Mouse (Mus musculus) colon, adult 2 months (tissue): ENCODE results near the gene Anks1. TPM values are rescaled to one million over a fixed set of nuclear protein-coding genes. Genes with fewer than 3 reads are reported as not detected.

Experiments
- polyA plus RNA-seq: library from polyadenylated mRNA; depleted of rRNA; stranded (reverse); fragments of >200 nt; gene quantifications from 2 replicates; pipeline ENCODE4 v1.2.3, GENCODE M21; 2012; rRNA removed

Anks1 gene
- 41.9 and 43.2 TPM in 2 replicates for polyA plus RNA-seq

DNA sequence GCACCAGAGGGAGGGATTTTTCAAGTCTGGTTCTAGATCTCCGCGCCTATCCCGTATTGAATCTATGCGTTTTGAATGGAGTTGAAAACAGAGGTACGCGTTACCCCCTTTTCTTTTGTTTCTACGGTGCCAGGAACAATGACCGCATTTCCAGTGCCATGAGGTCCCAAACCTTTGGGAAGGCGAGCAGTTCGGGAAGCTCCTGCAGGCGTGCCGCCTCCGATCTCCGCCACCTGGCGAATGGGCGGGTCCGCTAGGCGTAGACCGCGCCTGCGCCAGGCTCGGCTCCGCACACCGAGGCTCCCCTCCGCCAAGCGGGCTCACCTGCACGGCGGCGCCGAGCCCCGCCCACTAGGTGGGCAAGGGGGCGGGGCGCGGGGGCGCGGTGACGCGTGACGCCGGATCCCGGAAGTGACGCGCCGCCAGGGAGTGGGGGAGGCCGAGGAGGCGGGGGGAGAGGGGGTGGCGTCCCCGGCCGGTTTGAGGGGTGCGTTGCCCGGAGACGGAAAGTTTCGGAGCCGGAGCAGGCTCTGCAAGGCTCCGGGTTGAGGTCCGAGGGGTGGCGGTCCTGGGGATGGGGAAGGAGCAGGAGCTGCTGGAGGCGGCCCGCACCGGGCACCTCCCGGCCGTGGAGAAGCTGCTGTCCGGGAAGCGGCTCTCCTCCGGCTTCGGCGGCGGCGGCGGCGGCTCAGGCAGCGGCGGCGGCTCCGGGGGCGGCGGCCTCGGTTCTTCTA, at the start of gene Anks1:
TSS of gene Anks1 (plus strand) at position 419 of the 734 bp plus-strand sequence.

DNA sequence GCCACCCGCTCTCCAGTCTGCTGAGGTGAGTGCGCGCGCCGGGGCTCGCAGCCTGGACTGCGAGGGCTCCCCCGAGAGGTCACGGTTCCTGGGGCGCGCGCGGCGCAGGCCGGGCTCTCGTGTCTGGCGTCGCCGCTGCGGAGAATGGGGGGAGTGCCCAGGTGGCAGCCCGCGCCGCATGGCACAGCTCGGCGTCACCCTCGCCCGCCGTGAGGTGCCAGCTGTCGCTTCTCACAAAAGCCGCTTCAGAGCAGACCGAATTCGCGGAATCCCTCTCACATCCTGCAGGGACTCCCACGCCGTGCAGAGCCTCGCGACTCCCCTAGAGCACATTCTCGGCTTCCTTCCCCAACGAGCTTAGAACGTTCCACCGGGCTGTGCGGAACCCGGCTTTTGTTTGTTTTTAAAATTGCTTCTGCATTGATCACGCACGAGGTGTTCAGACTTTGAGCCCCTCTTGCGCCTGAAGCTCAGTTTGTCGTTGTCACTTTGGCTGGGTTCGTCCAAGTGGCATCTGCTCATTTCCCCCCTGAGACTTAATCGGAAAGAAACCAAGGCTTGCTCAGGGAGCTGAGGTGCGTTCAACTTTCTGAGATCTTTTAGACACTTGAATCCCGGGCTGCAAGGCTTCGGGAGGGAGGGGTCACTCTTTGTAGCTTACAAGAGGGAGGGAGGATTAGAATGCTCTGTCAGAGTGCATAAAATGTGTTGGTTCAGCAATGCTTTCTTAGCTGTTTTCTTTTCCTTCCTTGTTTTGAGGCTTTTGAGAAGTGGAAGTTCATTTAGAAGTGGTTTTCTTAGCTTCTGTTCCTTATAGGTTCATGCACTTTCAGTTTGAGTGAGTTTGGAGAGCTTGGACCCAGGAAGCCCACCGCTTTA, 755 bp downstream of the Anks1 start, which contains the start of gene Taf11:
TSS of gene Taf11 (minus strand) at position 223 of the 879 bp plus-strand sequence.

GRCm38 (mm10) chr17:28080045-28080816, 171.1 kb downstream of the Anks1 start, which contains the start of gene Tcp11:
Tcp11 (minus strand) TSS chr17:28080639.

Other genes with a start within 250 kb of the Anks1 start
- 330 and 353 TPM in 2 replicates for gene Spdef, start 180.4 kb upstream of the Anks1 start, polyA plus RNA-seq
- gene D17Wsu92e, start 88.7 kb upstream of the Anks1 start, polyA plus RNA-seq, result 81.6 and 87.7 TPM in 2 replicates
- gene Snrpc, start 71.2 kb upstream of the Anks1 start, polyA plus RNA-seq, result 101 and 105 TPM in 2 replicates
- 4.4 and 5.9 TPM in 2 replicates for gene Uhrf1bp1, start 52.9 kb upstream of the Anks1 start, polyA plus RNA-seq
- gene Taf11, start 538 bp downstream of the Anks1 start, polyA plus RNA-seq, result 6.6 and 7.0 TPM in 2 replicates
- gene Tcp11, start 171.3 kb downstream of the Anks1 start, polyA plus RNA-seq, result 2.0 and 2.6 TPM in 2 replicates
- 1.4 and 2.4 TPM in 2 replicates for gene Scube3, start 232.8 kb downstream of the Anks1 start, polyA plus RNA-seq